Mouse (Mus musculus): ENCODE results near the gene C1qtnf5. TPM values are rescaled to one million over a fixed set of nuclear protein-coding genes. Genes with fewer than 3 reads are reported as not detected.
A peak's percentile ranks its signal among the peaks of the same experiment; 100 is the strongest.

C1qtnf5 gene
- polyA plus RNA-seq, 1 experiment from 2014 or later, result 1.3 TPM

GRCm38 (mm10) chr9:44095781-44096180, 11.3 kb upstream of the C1qtnf5 start:
- no peak for TF ChIP-seq EP300 (IDR thresholded peaks at IDR 0.05; ENCODE audit: low read depth)
- no peak for TF ChIP-seq CTCF (IDR thresholded peaks at IDR 0.05; ENCODE audit: low read depth)
- Histone ChIP-seq H3K27me3 (ENCODE audit: insufficient read depth, low read length) (no peaks in the 10 kb centered on the region), H3K27ac (ENCODE audit: low read depth) (no peak overlapping the region), H3K36me3 (replicated peaks; ENCODE audit: insufficient read depth, low read length) (no peaks in the 10 kb centered on the region; the same call in 1 of the 2 replicates), H3K9me3 (ENCODE audit: low read length) (no peaks in the 10 kb centered on the region), H3K4me2 (ENCODE audit: low read depth, low read length) (no peak overlapping the region), H3K4me1 (ENCODE audit: insufficient read depth) (peaks cover 3% of the 10 kb centered on the region; the same call in 1 of the 2 replicates), H3K4me3 (ENCODE audit: low read depth, low read length) (no peak overlapping the region), H3K9ac (replicated peaks) (no peak overlapping the region)
- DNase-seq (no peak), ATAC-seq (no peak)
- 81% methylated on average over 9 of the region's 9 CpGs for WGBS (ENCODE audit: insufficient replicate concordance)

GRCm38 (mm10) chr9:44096536-44096935, 10.5 kb upstream of the C1qtnf5 start:
- Histone ChIP-seq H3K4me1 (ENCODE audit: insufficient read depth) (peaks cover 3% of the 10 kb centered on the region; the same call in 1 of the 2 replicates), H3K9me3 (ENCODE audit: low read length) (no peaks in the 10 kb centered on the region), H3K27ac (ENCODE audit: low read depth) (no peak overlapping the region), H3K27me3 (ENCODE audit: insufficient read depth, low read length) (no peaks in the 10 kb centered on the region), H3K4me3 (ENCODE audit: low read depth, low read length) (no peak overlapping the region), H3K4me2 (ENCODE audit: low read depth, low read length) (no peak overlapping the region), H3K9ac (replicated peaks) (no peak overlapping the region), H3K36me3 (replicated peaks; ENCODE audit: insufficient read depth, low read length) (no peaks in the 10 kb centered on the region; the same call in 1 of the 2 replicates)
- no peak for ATAC-seq
- WGBS (ENCODE audit: insufficient replicate concordance), result 69% methylated on average over 9 of the region's 9 CpGs
- TF ChIP-seq CTCF (IDR thresholded peaks at IDR 0.05; ENCODE audit: low read depth) (no peak), EP300 (IDR thresholded peaks at IDR 0.05; ENCODE audit: low read depth) (no peak)
- no peak for DNase-seq

- ATAC-seq, result no peak
- DNase-seq, result no peak
- no peak within 1 kb of the TSS for H3K4me2 ChIP-seq (ENCODE audit: low read depth, low read length)
- no peak for TF ChIP-seq CTCF (IDR thresholded peaks at IDR 0.05; ENCODE audit: low read depth)
- no peak for TF ChIP-seq EP300 (IDR thresholded peaks at IDR 0.05; ENCODE audit: low read depth)
- H3K4me1 ChIP-seq (ENCODE audit: insufficient read depth), result no peaks in the 10 kb centered on the region
- no peak within 1 kb of the TSS for H3K4me3 ChIP-seq (ENCODE audit: low read depth, low read length)
- 83% methylated on average over 9 of the region's 9 CpGs for WGBS (ENCODE audit: insufficient replicate concordance)
- no peaks in the 10 kb centered on the region for H3K9me3 ChIP-seq (ENCODE audit: low read length)
- peaks cover 2% of the 10 kb centered on the region; the same call in 1 of the 2 replicates for H3K36me3 ChIP-seq (replicated peaks; ENCODE audit: insufficient read depth, low read length)
- no peaks in the 10 kb centered on the region for H3K27me3 ChIP-seq (ENCODE audit: insufficient read depth, low read length)
- no peak within 1 kb of the TSS for H3K27ac ChIP-seq (ENCODE audit: low read depth)
- H3K9ac ChIP-seq (replicated peaks), result no peak within 1 kb of the TSS
Measured at GRCm38 (mm10) chr9:44101490-44101889, 5.6 kb upstream of the C1qtnf5 start, which contains the start of gene Mfrp. Gene Mfrp, plus strand, starts transcription at chr9:44101729.

GRCm38 (mm10) chr9:44104881-44105280, 2.2 kb upstream of the C1qtnf5 start:
- DNase-seq (no peak), ATAC-seq (no peak)
- Histone ChIP-seq H3K9ac (replicated peaks) (no peak overlapping the region), H3K27ac (ENCODE audit: low read depth) (peak overlapping the region; percentile 71), H3K4me1 (ENCODE audit: insufficient read depth) (peaks cover 13% of the 10 kb centered on the region), H3K4me2 (ENCODE audit: low read depth, low read length) (no peak overlapping the region), H3K36me3 (replicated peaks; ENCODE audit: insufficient read depth, low read length) (peaks cover 14% of the 10 kb centered on the region), H3K9me3 (ENCODE audit: low read length) (no peaks in the 10 kb centered on the region), H3K27me3 (ENCODE audit: insufficient read depth, low read length) (no peaks in the 10 kb centered on the region), H3K4me3 (ENCODE audit: low read depth, low read length) (no peak overlapping the region)
- TF ChIP-seq EP300 (IDR thresholded peaks at IDR 0.05; ENCODE audit: low read depth), result no peak
- no peak for TF ChIP-seq CTCF (IDR thresholded peaks at IDR 0.05; ENCODE audit: low read depth)
- WGBS (ENCODE audit: insufficient replicate concordance), result 79% methylated on average over 7 of the region's 7 CpGs

- no peaks in the 10 kb centered on the region for H3K27me3 ChIP-seq (ENCODE audit: insufficient read depth, low read length)
- no peaks in the 10 kb centered on the region for H3K9me3 ChIP-seq (ENCODE audit: low read length)
- DNase-seq (no peak), ATAC-seq (no peak)
- WGBS (ENCODE audit: insufficient replicate concordance), result 84% methylated on average over 10 of the region's 10 CpGs
- H3K27ac ChIP-seq (ENCODE audit: low read depth), result peak overlapping the region; percentile 71; the same call in 1 of the 2 replicates
- peaks cover 14% of the 10 kb centered on the region for H3K36me3 ChIP-seq (replicated peaks; ENCODE audit: insufficient read depth, low read length)
- H3K9ac ChIP-seq (replicated peaks), result no peak overlapping the region
- no peak overlapping the region for H3K4me3 ChIP-seq (ENCODE audit: low read depth, low read length)
- TF ChIP-seq EP300 (IDR thresholded peaks at IDR 0.05; ENCODE audit: low read depth) (no peak), CTCF (IDR thresholded peaks at IDR 0.05; ENCODE audit: low read depth) (no peak)
- no peak overlapping the region for H3K4me2 ChIP-seq (ENCODE audit: low read depth, low read length)
- H3K4me1 ChIP-seq (ENCODE audit: insufficient read depth), result peaks cover 20% of the 10 kb centered on the region
Measured at GRCm38 (mm10) chr9:44105781-44106180, 1.3 kb upstream of the C1qtnf5 start.

- TF ChIP-seq EP300 (IDR thresholded peaks at IDR 0.05; ENCODE audit: low read depth), result no peak
- no peak for TF ChIP-seq CTCF (IDR thresholded peaks at IDR 0.05; ENCODE audit: low read depth)
- 93% methylated on average over 5 of the region's 7 CpGs for WGBS (ENCODE audit: insufficient replicate concordance)
- no peak overlapping the region for H3K9ac ChIP-seq (replicated peaks)
- no peak for ATAC-seq
- peaks cover 14% of the 10 kb centered on the region for H3K36me3 ChIP-seq (replicated peaks; ENCODE audit: insufficient read depth, low read length)
- H3K4me1 ChIP-seq (ENCODE audit: insufficient read depth), result peaks cover 20% of the 10 kb centered on the region
- H3K4me3 ChIP-seq (ENCODE audit: low read depth, low read length), result no peak overlapping the region
- no peaks in the 10 kb centered on the region for H3K9me3 ChIP-seq (ENCODE audit: low read length)
- H3K27ac ChIP-seq (ENCODE audit: low read depth), result no peak overlapping the region
- H3K4me2 ChIP-seq (ENCODE audit: low read depth, low read length), result no peak overlapping the region
- no peak for DNase-seq
- no peaks in the 10 kb centered on the region for H3K27me3 ChIP-seq (ENCODE audit: insufficient read depth, low read length)
Measured at GRCm38 (mm10) chr9:44106182-44106581, 863 bp upstream of the C1qtnf5 start.
